Mouse (Mus musculus) layer of hippocampus, adult 9-10 months (tissue): Measurements from ENCODE around the gene Vmn1r80.
"Not testable (repeated sequence)": the region's sequence is repeated elsewhere in the genome, so short reads cannot be mapped to it uniquely, and the experiment has no call there.

Source experiments
- DNase-seq: peaks from one replicate; pipeline ENCODE4 v3.0.0; 2022; ENCODE audit warnings: low spot score

Gene Vmn1r80

GRCm38 (mm10) chr7:12188986-12189385, at the start of gene Vmn1r80:
TSS of gene Vmn1r80 (plus strand) at chr7:12189286.
- DNase-seq: no peak

- DNase-seq: no peak
These were observed 39.1 kb upstream of the Vmn1r80 start, which contains the start of gene Vmn1r78 for GRCm38 (mm10) chr7:12149957-12150356. TSS of gene Vmn1r78 (plus strand) at chr7:12150257.

GRCm38 (mm10) chr7:12156463-12156862, 32.6 kb upstream of the Vmn1r80 start:
- DNase-seq: not testable (repeated sequence)

- not testable (repeated sequence) for DNase-seq
These were observed 18.1 kb upstream of the Vmn1r80 start, which contains the start of gene Vmn1r79 for GRCm38 (mm10) chr7:12170979-12171378. TSS of gene Vmn1r79 (plus strand) at chr7:12171279.

GRCm38 (mm10) chr7:12172926-12173325, 16.2 kb upstream of the Vmn1r80 start:
- not testable (repeated sequence) for DNase-seq

- DNase-seq: no peak
These were observed 15.1 kb downstream of the Vmn1r80 start for GRCm38 (mm10) chr7:12204141-12204540.
